Mouse (Mus musculus) hindbrain, embryonic 14.5 days (tissue): Measurements from ENCODE around the gene Nr1h3. TPM values are rescaled to one million over a fixed set of nuclear protein-coding genes. Genes with fewer than 3 reads are reported as not detected.
"Not testable (repeated sequence)": the region's sequence is repeated elsewhere in the genome, so short reads cannot be mapped to it uniquely, and the experiment has no call there.

Source experiments
- ATAC-seq: fragments of 200-750 bp; cut with Nextera tagmentation; 2 replicates; pipeline ENCODE4 v1.8.0; 2017; ENCODE audit warnings: moderate number of reproducible peaks, mild to moderate bottlenecking, moderate TSS enrichment, moderate library complexity; ENCODE audit not compliant: low FRiP score
- DNase-seq: peaks from one replicate; pipeline ENCODE4 v3.0.0-alpha.2; 2015; ENCODE audit warnings: low spot score
- H3K27ac ChIP-seq: fragments of 300-500 bp; sonication (generic); 2 replicates; pipeline ENCODE4 v1.5.1; 2014; ENCODE audit warnings: mild to moderate bottlenecking, moderate library complexity
- H3K27me3 ChIP-seq: fragments of 300-500 bp; sonication (generic); 2 replicates; pipeline ENCODE4 v1.6.1; 2014; ENCODE audit warnings: mild to moderate bottlenecking, low read length, mixed read lengths; ENCODE audit not compliant: control insufficient read depth, insufficient read depth
- H3K36me3 ChIP-seq: fragments of 300-500 bp; sonication (generic); replicated peaks from 2 replicates; pipeline ENCODE4 v1.6.1; 2014; ENCODE audit not compliant: control insufficient read depth, insufficient read depth
- H3K4me1 ChIP-seq: fragments of 300-500 bp; sonication (generic); replicated peaks from 2 replicates; pipeline ENCODE4 v1.6.1; 2014; ENCODE audit warnings: antibody characterized with exemption, low read length, mixed read lengths; ENCODE audit not compliant: control insufficient read depth, insufficient read depth
- H3K4me2 ChIP-seq: fragments of 300-500 bp; sonication (generic); replicated peaks from 2 replicates; pipeline ENCODE4 v1.6.1; 2014; ENCODE audit warnings: mild to moderate bottlenecking, moderate library complexity
- H3K4me3 ChIP-seq: fragments of 300-500 bp; sonication (generic); replicated peaks from 2 replicates; pipeline ENCODE4 v1.5.1; 2014; ENCODE audit warnings: mild to moderate bottlenecking, low read length
- H3K9ac ChIP-seq: fragments of 300-500 bp; sonication (generic); 2 replicates; pipeline ENCODE4 v1.6.1; 2014
- H3K9me3 ChIP-seq: fragments of 300-500 bp; sonication (generic); 2 replicates; pipeline ENCODE4 v1.6.1; 2016; ENCODE audit warnings: low read length; ENCODE audit not compliant: control insufficient read depth
- WGBS: fragments of 180-500 bp; shearing (Covaris S2); extraction: QIAGEN DNeasy Blood & Tissue Kit; methylation state at CpG from one replicate; pipeline ENCODE4 v1.1.7; 2014; 5-methylcytosine and 5-hydroxymethylcytosine counted together
- polyA plus RNA-seq: library from polyadenylated mRNA; unstranded; fragments of >200 nt; fragmentation: Nextera tagmentation; extraction: Ambion mirVana; gene quantifications from 2 replicates; pipeline ENCODE4 v1.2.1, GENCODE M21; 2014

The Nr1h3 gene
- polyA plus RNA-seq = 1.5 and 2.8 TPM in 2 replicates

- Histone ChIP-seq H3K27ac (peak within 1 kb of the TSS; percentile 89), H3K4me2 (peak within 1 kb of the TSS; percentile 81), H3K4me1 (peaks cover 23% of the 10 kb centered on the region), H3K36me3 (peaks cover 25% of the 10 kb centered on the region), H3K9ac (peak within 1 kb of the TSS; percentile 72), H3K9me3 (no peaks in the 10 kb centered on the region), H3K4me3 (peak within 1 kb of the TSS; percentile 54), H3K27me3 (no peaks in the 10 kb centered on the region)
- DNase-seq (peak; percentile 94), ATAC-seq (peak; percentile 97)
- WGBS = 5% methylated on average over 28 of the region's 28 CpGs
These were observed at the start of gene Nr1h3, which contains the start of gene Acp2 for GRCm38 (mm10) chr2:91202222-91202971. TSS of gene Nr1h3 (minus strand) at chr2:91202834. TSS of gene Acp2 (plus strand) at chr2:91202885.

DNA sequence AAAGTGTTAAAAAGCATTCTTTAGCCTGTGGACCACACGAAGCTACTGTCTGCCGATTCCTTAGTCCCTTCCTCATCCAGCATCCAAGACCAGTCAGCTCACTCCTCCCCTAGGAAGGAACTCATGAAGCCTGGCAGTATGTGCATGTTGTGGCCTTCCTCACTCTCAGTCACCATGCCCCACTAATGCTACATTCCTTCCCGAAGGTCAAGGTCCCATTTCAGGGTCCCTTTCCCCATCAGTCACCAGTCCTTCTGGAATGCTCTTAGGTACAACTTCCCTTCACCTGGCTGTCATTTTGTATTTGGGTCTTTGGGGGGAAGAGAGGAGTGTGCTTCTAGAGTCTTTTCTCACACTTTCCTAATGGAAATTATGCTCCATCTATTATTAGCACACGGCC, 49.4 kb upstream of the Nr1h3 start:
- H3K27ac ChIP-seq = no peak overlapping the region
- H3K27me3 ChIP-seq = peaks cover 26% of the 10 kb centered on the region
- DNase-seq (no peak), ATAC-seq (no peak)
- no peak overlapping the region for H3K4me3 ChIP-seq
- H3K4me1 ChIP-seq = peaks cover 25% of the 10 kb centered on the region
- H3K9me3 ChIP-seq = no peaks in the 10 kb centered on the region
- no peak overlapping the region for H3K9ac ChIP-seq
- WGBS = 80% methylated on average over 4 of the region's 4 CpGs
- no peaks in the 10 kb centered on the region for H3K36me3 ChIP-seq
- H3K4me2 ChIP-seq = no peak overlapping the region

DNA sequence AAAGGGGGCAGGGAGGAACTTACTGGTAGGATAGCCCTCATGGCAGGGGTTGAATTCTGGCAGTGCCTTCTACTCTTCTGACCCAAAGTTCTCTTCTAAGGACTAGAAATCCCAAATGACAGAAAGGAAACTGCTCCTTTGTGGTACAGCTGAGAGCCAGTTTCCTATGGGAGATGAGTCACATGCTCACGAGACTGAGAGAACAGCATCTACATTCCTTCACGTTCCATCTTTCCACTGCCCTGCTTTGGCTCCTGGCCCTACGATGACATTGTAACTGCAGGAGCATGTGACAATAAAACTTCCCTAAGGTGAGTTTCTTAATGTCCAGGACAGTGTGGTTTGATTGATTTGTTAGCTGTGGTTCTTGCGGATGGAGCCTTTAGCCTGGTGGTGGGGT, 45.7 kb upstream of the Nr1h3 start:
- Histone ChIP-seq H3K27me3 (0 out of 2 replicates have a peak, but pooled peaks cover 2% of the 10 kb centered on the region), H3K9me3 (no peaks in the 10 kb centered on the region), H3K27ac (no peak overlapping the region), H3K36me3 (no peaks in the 10 kb centered on the region), H3K9ac (no peak overlapping the region), H3K4me3 (no peak overlapping the region), H3K4me2 (no peak overlapping the region), H3K4me1 (no peaks in the 10 kb centered on the region)
- DNase-seq = no peak
- WGBS = 93% methylated on average over 4 of the region's 4 CpGs
- ATAC-seq = no peak

DNA sequence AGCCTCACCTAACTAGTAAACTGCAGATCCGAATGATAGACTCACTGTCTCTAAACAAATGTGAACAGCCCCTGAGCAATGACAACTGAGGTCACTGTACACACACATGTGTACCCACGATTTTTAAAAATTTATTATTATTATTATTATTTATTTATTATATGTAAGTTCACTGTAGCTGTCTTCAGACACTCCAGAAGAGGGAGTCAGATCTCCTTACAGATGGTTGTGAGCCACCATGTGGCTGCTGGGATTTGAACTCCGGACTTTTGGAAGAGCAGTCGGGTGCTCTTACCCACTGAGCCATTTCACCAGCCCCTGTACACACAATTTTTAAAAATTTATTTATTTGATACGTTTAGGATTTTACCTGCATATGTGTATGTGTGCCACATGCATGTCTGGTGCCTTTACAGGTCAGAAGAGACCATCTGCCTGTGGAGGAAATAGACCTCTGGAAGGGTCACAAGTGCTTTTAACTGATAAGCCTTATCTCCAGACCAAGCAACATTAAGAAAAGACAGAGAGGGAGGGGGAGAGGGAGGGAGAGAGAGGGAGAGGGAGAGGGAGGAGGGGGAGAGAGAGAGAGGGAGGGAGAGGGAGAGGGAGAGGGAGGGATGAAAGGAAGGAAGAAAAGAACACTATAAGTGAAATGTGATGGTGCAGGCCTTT, 42.1 kb upstream of the Nr1h3 start:
- Histone ChIP-seq H3K9ac (no peak overlapping the region), H3K27me3 (no peaks in the 10 kb centered on the region), H3K4me3 (no peak overlapping the region), H3K4me2 (no peak overlapping the region), H3K9me3 (no peaks in the 10 kb centered on the region), H3K27ac (no peak overlapping the region), H3K36me3 (no peaks in the 10 kb centered on the region), H3K4me1 (no peaks in the 10 kb centered on the region)
- no peak for ATAC-seq
- no peak for DNase-seq
- 86% methylated on average over 5 of the region's 5 CpGs for WGBS

- Histone ChIP-seq H3K27me3 (no peaks in the 10 kb centered on the region), H3K4me1 (no peaks in the 10 kb centered on the region), H3K4me2 (no peak overlapping the region), H3K4me3 (no peak overlapping the region), H3K27ac (no peak overlapping the region), H3K36me3 (no peaks in the 10 kb centered on the region), H3K9me3 (no peaks in the 10 kb centered on the region), H3K9ac (no peak overlapping the region)
- DNase-seq = no peak
- WGBS = 59% methylated on average over 3 of the region's 3 CpGs
- ATAC-seq = 0 out of 2 replicates have a peak, but pooled peaks have one; percentile 46
These were observed 40.8 kb upstream of the Nr1h3 start for GRCm38 (mm10) chr2:91243416-91243815.

DNA sequence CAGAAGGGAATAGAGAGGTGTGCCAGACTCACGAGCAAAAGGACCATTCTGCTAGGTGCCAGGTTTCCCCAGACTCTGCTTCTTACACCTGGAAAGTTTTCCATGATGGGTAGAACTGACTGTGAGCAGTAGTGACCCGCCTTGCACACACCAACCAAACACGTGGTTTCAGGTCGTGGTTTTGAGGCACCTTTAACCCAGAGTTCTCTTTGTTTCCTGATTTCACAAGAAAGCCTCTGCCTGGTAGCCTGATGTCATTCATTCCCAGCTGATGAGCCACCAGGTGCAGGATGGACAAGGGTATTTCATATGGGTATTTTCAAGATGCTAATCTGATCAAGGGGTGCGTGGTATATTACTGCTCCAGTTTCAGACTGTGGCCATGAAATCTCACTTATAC, 39.9 kb upstream of the Nr1h3 start:
- Histone ChIP-seq H3K36me3 (no peaks in the 10 kb centered on the region), H3K4me1 (no peaks in the 10 kb centered on the region), H3K4me2 (no peak overlapping the region), H3K9me3 (no peaks in the 10 kb centered on the region), H3K27ac (no peak overlapping the region), H3K9ac (no peak overlapping the region), H3K27me3 (no peaks in the 10 kb centered on the region), H3K4me3 (no peak overlapping the region)
- 73% methylated on average over 5 of the region's 5 CpGs for WGBS
- DNase-seq (no peak), ATAC-seq (no peak)

- not testable (repeated sequence) for H3K9me3 ChIP-seq, H3K36me3 ChIP-seq, H3K4me1 ChIP-seq, H3K27me3 ChIP-seq
- peak overlapping the region; percentile 79 for H3K27ac ChIP-seq
- peak; percentile 42 for DNase-seq
- 21% methylated on average over 4 of the region's 4 CpGs for WGBS
- H3K4me2 ChIP-seq = peak overlapping the region; percentile 72
- H3K4me3 ChIP-seq = peak overlapping the region; percentile 48
- ATAC-seq = peak; percentile 55
- H3K9ac ChIP-seq = peak overlapping the region; percentile 66
These were observed 35.0 kb upstream of the Nr1h3 start for GRCm38 (mm10) chr2:91237511-91238080.

- peak within 1 kb of the TSS; percentile 79 for H3K27ac ChIP-seq
- ATAC-seq = peak; percentile 98
- H3K9me3 ChIP-seq = no peaks in the 10 kb centered on the region
- no peaks in the 10 kb centered on the region for H3K4me1 ChIP-seq
- DNase-seq = peak; percentile 93
- peak within 1 kb of the TSS; percentile 72 for H3K4me2 ChIP-seq
- peak within 1 kb of the TSS; percentile 66 for H3K9ac ChIP-seq
- under 1% methylated on average over 47 of the region's 48 CpGs for WGBS
- H3K27me3 ChIP-seq = no peaks in the 10 kb centered on the region
- peak within 1 kb of the TSS; percentile 48 for H3K4me3 ChIP-seq
- H3K36me3 ChIP-seq = peaks cover 10% of the 10 kb centered on the region; the same call in 1 of the 2 replicates
These were observed 34.2 kb upstream of the Nr1h3 start, which contains the start of gene Ddb2 for GRCm38 (mm10) chr2:91236601-91237510. TSS of gene Ddb2 (minus strand) at chr2:91236982.
